8 mouse cellular contexts compared by ENCODE assay signal in the genomic region with DNA sequence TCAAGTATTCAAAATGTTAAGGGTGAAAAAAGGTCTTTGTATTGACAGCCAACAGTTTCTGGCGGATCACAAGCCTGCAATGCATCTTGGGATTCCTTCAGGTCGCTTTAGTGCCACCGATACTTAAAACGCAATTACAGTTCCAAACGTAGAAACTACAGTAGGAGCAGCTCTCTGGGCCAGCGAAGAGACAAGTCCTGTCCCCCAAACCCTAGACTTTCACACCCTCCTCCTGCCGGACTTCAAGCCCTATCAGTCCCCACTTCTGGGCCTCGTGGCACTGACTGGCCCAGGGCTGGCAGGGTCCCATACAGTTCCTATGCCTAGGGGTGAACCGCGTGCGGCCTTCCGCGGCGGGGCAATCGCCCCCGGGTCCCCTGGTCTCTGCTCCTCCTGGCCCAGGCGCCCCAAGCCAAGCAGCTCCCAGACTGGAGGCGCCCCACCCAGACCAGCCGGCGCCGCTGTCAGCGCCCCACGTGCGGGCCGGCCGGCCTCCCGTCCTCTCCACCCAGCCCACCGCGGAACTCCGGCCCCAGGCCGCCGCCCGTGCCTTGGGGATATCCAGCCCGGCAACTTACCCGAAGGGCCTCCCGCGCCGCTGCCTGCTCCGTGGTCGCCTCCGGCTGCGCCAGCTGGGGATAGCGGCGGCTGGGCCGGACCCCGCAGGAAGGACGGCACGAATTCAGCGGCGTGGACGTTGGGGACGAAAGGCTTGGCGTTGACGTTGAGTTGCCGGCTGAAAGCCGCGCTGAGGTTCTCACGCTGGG. TPM values are rescaled to one million over a fixed set of nuclear protein-coding genes. Genes with fewer than 3 reads are reported as not detected.
A peak's percentile ranks its signal among the peaks of the same experiment; 100 is the strongest.
DNase-seq lines count a peak whose midpoint lies in the region; ATAC-seq and TF ChIP-seq lines count a peak whose summit lies in the region.

No protein-coding gene starts in this region.

- no peak for TF ChIP-seq CTCF in E14TG2a.4 (conservative IDR thresholded peaks at IDR 0.05; ENCODE audit: low read length)
- TF ChIP-seq CTCF in thymus, adult 2 months (IDR thresholded peaks at IDR 0.05; ENCODE audit: borderline replicate concordance, control insufficient read depth, extremely low read depth, insufficient read depth, low read length, poor library complexity) = no peak

- H3K27ac ChIP-seq in brown adipose tissue, adult 24 weeks (replicated peaks; ENCODE audit: low read depth, low read length) = peak overlapping the region; percentile 98
- H3K27ac ChIP-seq in forebrain, embryonic 11.5 days (ENCODE audit: low read depth, low read length) = peak overlapping the region; percentile 85
- peak overlapping the region; percentile 97 for H3K27ac ChIP-seq in heart, embryonic 15.5 days
- peak overlapping the region; percentile 94 for H3K27ac ChIP-seq in neural tube, embryonic 15.5 days (replicated peaks)
- peak overlapping the region; percentile 57 for H3K27ac ChIP-seq in thymus, adult 2 months (ENCODE audit: control insufficient read depth, insufficient read depth, low read length)

- H3K27me3 ChIP-seq in E14TG2a.4 (ENCODE audit: insufficient read depth, low read length) = no peaks in the 10 kb centered on the region
- H3K27me3 ChIP-seq in forebrain, embryonic 11.5 days (ENCODE audit: control insufficient read depth, insufficient read depth, low read length) = no peaks in the 10 kb centered on the region
- H3K27me3 ChIP-seq in heart, embryonic 15.5 days = no peaks in the 10 kb centered on the region
- no peaks in the 10 kb centered on the region for H3K27me3 ChIP-seq in neural tube, embryonic 15.5 days (replicated peaks)
- H3K27me3 ChIP-seq in thymus, adult 2 months (ENCODE audit: control insufficient read depth, insufficient read depth, low read length) = no peaks in the 10 kb centered on the region

- peak overlapping the region; percentile 95 for H3K9ac ChIP-seq in forebrain, embryonic 11.5 days (ENCODE audit: low read length)
- H3K9ac ChIP-seq in heart, embryonic 15.5 days = peak overlapping the region; percentile 99
- H3K9ac ChIP-seq in neural tube, embryonic 15.5 days (replicated peaks) = peak overlapping the region; percentile 94

- H3K4me2 ChIP-seq in forebrain, embryonic 11.5 days (ENCODE audit: low read depth, low read length, severe bottlenecking) = peak overlapping the region; percentile 74
- H3K4me2 ChIP-seq in heart, embryonic 15.5 days = peak overlapping the region; percentile 71
- peak overlapping the region; percentile 91 for H3K4me2 ChIP-seq in neural tube, embryonic 15.5 days

- under 1% methylated on average over 50 of the region's 58 CpGs for WGBS in forebrain, embryonic 11.5 days
- WGBS in heart, embryonic 15.5 days = under 1% methylated on average over 58 of the region's 58 CpGs
- under 1% methylated on average over 55 of the region's 58 CpGs for WGBS in neural tube, embryonic 15.5 days
- under 1% methylated on average over 57 of the region's 58 CpGs for WGBS in thymus, adult 2 months

- DNase-seq in forebrain, embryonic 11.5 days (ENCODE audit: low spot score) = peak; percentile 77
- peak; percentile 40 to 65 for DNase-seq in kidney, postnatal 25 days
- peak; percentile 43 to 44 for DNase-seq in lung, adult 18-20 months
- peak; percentile 50 for DNase-seq in thymus, adult 2 months

- peaks cover 19% of the 10 kb centered on the region for H3K36me3 ChIP-seq in E14TG2a.4 (ENCODE audit: insufficient read depth, low read length)
- H3K36me3 ChIP-seq in forebrain, embryonic 11.5 days (ENCODE audit: control insufficient read depth, insufficient read depth, low read length) = no peaks in the 10 kb centered on the region
- H3K36me3 ChIP-seq in heart, embryonic 15.5 days = no peaks in the 10 kb centered on the region
- H3K36me3 ChIP-seq in neural tube, embryonic 15.5 days = no peaks in the 10 kb centered on the region
- no peaks in the 10 kb centered on the region for H3K36me3 ChIP-seq in thymus, adult 2 months (ENCODE audit: control insufficient read depth, insufficient read depth, low read length)

- peaks cover 35% of the 10 kb centered on the region for H3K4me1 ChIP-seq in E14TG2a.4 (replicated peaks; ENCODE audit: low read depth, low read length)
- peaks cover 5% of the 10 kb centered on the region for H3K4me1 ChIP-seq in brown adipose tissue, adult 24 weeks (ENCODE audit: control insufficient read depth, insufficient read depth, insufficient read length, low read length)
- peaks cover 6% of the 10 kb centered on the region; the same call in 1 of the 2 replicates for H3K4me1 ChIP-seq in forebrain, embryonic 11.5 days (replicated peaks; ENCODE audit: control insufficient read depth, insufficient read depth, low read length)
- H3K4me1 ChIP-seq in heart, embryonic 15.5 days (replicated peaks) = peaks cover 16% of the 10 kb centered on the region
- H3K4me1 ChIP-seq in neural tube, embryonic 15.5 days = peaks cover 23% of the 10 kb centered on the region
- H3K4me1 ChIP-seq in thymus, adult 2 months (replicated peaks; ENCODE audit: control insufficient read depth, insufficient read depth, low read length) = 0 out of 2 replicates have a peak, but pooled peaks cover 4% of the 10 kb centered on the region

- ATAC-seq in forebrain, embryonic 11.5 days (replicated peaks; ENCODE audit: low FRiP score) = peak; percentile 42
- peak; percentile 43 for ATAC-seq in heart, embryonic 15.5 days (replicated peaks; ENCODE audit: insufficient number of reproducible peaks, insufficient read depth, low FRiP score, low read depth)
- ATAC-seq in neural tube, embryonic 15.5 days (ENCODE audit: low FRiP score) = peak; percentile 23; the same call in 1 of the 2 replicates

- H3K9me3 ChIP-seq in E14TG2a.4 (ENCODE audit: low read length) = no peaks in the 10 kb centered on the region
- H3K9me3 ChIP-seq in forebrain, embryonic 11.5 days (ENCODE audit: control insufficient read depth, low read length) = no peaks in the 10 kb centered on the region
- H3K9me3 ChIP-seq in heart, embryonic 15.5 days (replicated peaks) = no peaks in the 10 kb centered on the region
- H3K9me3 ChIP-seq in neural tube, embryonic 15.5 days (replicated peaks) = no peaks in the 10 kb centered on the region

- TF ChIP-seq POLR2A in thymus, adult 2 months (IDR thresholded peaks at IDR 0.05; ENCODE audit: control insufficient read depth, extremely low read depth, insufficient read depth, low read length, poor library complexity) = no peak

- H3K4me3 ChIP-seq in E14TG2a.4 (replicated peaks; ENCODE audit: low read length) = peak overlapping the region; percentile 97
- peak overlapping the region; percentile 93 for H3K4me3 ChIP-seq in brown adipose tissue, adult 24 weeks (ENCODE audit: insufficient read depth, low read depth, low read length)
- H3K4me3 ChIP-seq in forebrain, embryonic 11.5 days (ENCODE audit: low read depth, low read length) = peak overlapping the region; percentile 100
- peak overlapping the region; percentile 100 for H3K4me3 ChIP-seq in heart, embryonic 15.5 days
- peak overlapping the region; percentile 99 for H3K4me3 ChIP-seq in neural tube, embryonic 15.5 days (replicated peaks)
- peak overlapping the region; percentile 76 for H3K4me3 ChIP-seq in thymus, adult 2 months (ENCODE audit: control insufficient read depth, insufficient read depth, low read length)

RNA-seq across cellular contexts. Expression of a gene that starts 0.9 kb away (rescaled TPM):
- polyA plus RNA-seq in brown adipose tissue, adult 24 weeks (2012; ENCODE audit: insufficient read depth, insufficient read length, missing spikeins) = 97.8 and 117 TPM in 2 replicates
- 107 and 111 TPM in 2 replicates for polyA plus RNA-seq in forebrain, embryonic 11.5 days (2014; fragmentation: Nextera tagmentation; extraction: Ambion mirVana)
- 46.3 and 52.3 TPM in 2 replicates for polyA plus RNA-seq in heart, embryonic 15.5 days (2015; fragmentation: Nextera tagmentation; extraction: Ambion mirVana)
- polyA plus RNA-seq in neural tube, embryonic 15.5 days (2015; fragmentation: Nextera tagmentation; extraction: Ambion mirVana) = 48.4 and 52.1 TPM in 2 replicates
- 47.5 and 78.7 TPM in 2 replicates for polyA plus RNA-seq in thymus, adult 2 months (2012; rRNA removed)

RNA-seq across cellular contexts. Expression of a gene that starts 50.1 kb away (rescaled TPM):
- 49.0 and 53.6 TPM in 2 replicates for polyA plus RNA-seq in brown adipose tissue, adult 24 weeks (2012; ENCODE audit: insufficient read depth, insufficient read length, missing spikeins)
- 254 and 263 TPM in 2 replicates for polyA plus RNA-seq in forebrain, embryonic 11.5 days (2014; fragmentation: Nextera tagmentation; extraction: Ambion mirVana)
- 111 TPM in 2 replicates for polyA plus RNA-seq in heart, embryonic 15.5 days (2015; fragmentation: Nextera tagmentation; extraction: Ambion mirVana)
- polyA plus RNA-seq in neural tube, embryonic 15.5 days (2015; fragmentation: Nextera tagmentation; extraction: Ambion mirVana) = 119 and 140 TPM in 2 replicates
- polyA plus RNA-seq in thymus, adult 2 months (2012; rRNA removed) = 10.7 and 12.0 TPM in 2 replicates

Comparison
In these comparisons a context has a peak if more than half of its experiments do, and no peak if none do; other contexts are left out.
1. Peak in every context shown above with its lines: DNase-seq, ATAC-seq, H3K4me3 ChIP-seq and H3K27ac ChIP-seq.